Mouse (Mus musculus) erythroid progenitor cell, adult 5-6 weeks (primary cell): ENCODE measurements around the gene Krtap1-4. TPM values are rescaled to one million over a fixed set of nuclear protein-coding genes. Genes with fewer than 3 reads are reported as not detected.

ENCODE experiments used
- ATAC-seq: replicated peaks from 2 replicates; pipeline ENCODE4 v1.8.0; 2016; ENCODE audit warnings: moderate number of reproducible peaks, mild to moderate bottlenecking, moderate TSS enrichment, inconsistent platforms; ENCODE audit not compliant: poor library complexity, low FRiP score, severe bottlenecking
- total RNA-seq, 2 experiments: library from RNA; stranded (forward) in 1 of 2; stranded (reverse) in 1 of 2; fragments of 150-400 nt in 1 of 2; fragments of 186-747, 209-891 nt in 1 of 2; gene quantifications; 2 replicates each; pipeline versions ENCODE4 v1.2.3 to v1.2.4; 2015 to 2017; ENCODE audit warnings: low replicate concordance in 2 of 2

Gene Krtap1-4
- total RNA-seq, 2 experiments from 2014 or later = not detected

- ATAC-seq = no peak
These were observed 26.7 kb downstream of the Krtap1-4 start, which contains the start of gene Krtap3-2 for GRCm38 (mm10) chr11:99556753-99557152. Gene Krtap3-2 (minus strand): TSS chr11:99556853.

GRCm38 (mm10) chr11:99556195-99556594 lies 27.3 kb downstream of the Krtap1-4 start:
- ATAC-seq = no peak

GRCm38 (mm10) chr11:99550765-99551164 lies 32.7 kb downstream of the Krtap1-4 start, which contains the start of gene Krtap3-3:
Gene Krtap3-3 (minus strand): TSS chr11:99550865.
- ATAC-seq = no peak

- no peak for ATAC-seq
These were observed 35.6 kb downstream of the Krtap1-4 start for GRCm38 (mm10) chr11:99547892-99548291.

GRCm38 (mm10) chr11:99539721-99540120 lies 43.7 kb downstream of the Krtap1-4 start:
- no peak for ATAC-seq

Other genes with a start within 250 kb of the Krtap1-4 start
Only the 30 nearest of the 36 such genes appear.
- not detected in 2 replicates for gene Krt28, start 208.8 kb downstream of the Krtap1-4 start, total RNA-seq (2015; ENCODE audit: low replicate concordance)
- not detected in 2 replicates for gene Krt28, start 208.8 kb downstream of the Krtap1-4 start, total RNA-seq (2017; ENCODE audit: low replicate concordance)
- gene Krt10, start 194.3 kb downstream of the Krtap1-4 start, total RNA-seq (2015; ENCODE audit: low replicate concordance) = not detected in 2 replicates
- gene Krt10, start 194.3 kb downstream of the Krtap1-4 start, total RNA-seq (2017; ENCODE audit: low replicate concordance) = 5.9 TPM in 1 of 2 replicates, not detected in the other
- gene Krt12, start 161.4 kb downstream of the Krtap1-4 start, total RNA-seq (2015; ENCODE audit: low replicate concordance) = not detected in 2 replicates
- gene Krt12, start 161.4 kb downstream of the Krtap1-4 start, total RNA-seq (2017; ENCODE audit: low replicate concordance) = not detected in 2 replicates
- not detected in 2 replicates for gene Krt20, start 145.5 kb downstream of the Krtap1-4 start, total RNA-seq (2015; ENCODE audit: low replicate concordance)
- gene Krt20, start 145.5 kb downstream of the Krtap1-4 start, total RNA-seq (2017; ENCODE audit: low replicate concordance) = not detected in 2 replicates
- gene Krt23, start 90.5 kb downstream of the Krtap1-4 start, total RNA-seq (2015; ENCODE audit: low replicate concordance) = not detected in 2 replicates
- not detected in 2 replicates for gene Krt23, start 90.5 kb downstream of the Krtap1-4 start, total RNA-seq (2017; ENCODE audit: low replicate concordance)
- gene Krt39, start 62.3 kb downstream of the Krtap1-4 start, total RNA-seq (2015; ENCODE audit: low replicate concordance) = not detected in 2 replicates
- gene Krt39, start 62.3 kb downstream of the Krtap1-4 start, total RNA-seq (2017; ENCODE audit: low replicate concordance) = not detected in 2 replicates
- not detected in 2 replicates for gene Krt40, start 40.5 kb downstream of the Krtap1-4 start, total RNA-seq (2015; ENCODE audit: low replicate concordance)
- not detected in 2 replicates for gene Krt40, start 40.5 kb downstream of the Krtap1-4 start, total RNA-seq (2017; ENCODE audit: low replicate concordance)
- not detected in 2 replicates for gene Krtap3-3, start 32.8 kb downstream of the Krtap1-4 start, total RNA-seq (2015; ENCODE audit: low replicate concordance)
- not detected in 2 replicates for gene Krtap3-3, start 32.8 kb downstream of the Krtap1-4 start, total RNA-seq (2017; ENCODE audit: low replicate concordance)
- not detected in 2 replicates for gene Krtap3-2, start 26.8 kb downstream of the Krtap1-4 start, total RNA-seq (2015; ENCODE audit: low replicate concordance)
- not detected in 2 replicates for gene Krtap3-2, start 26.8 kb downstream of the Krtap1-4 start, total RNA-seq (2017; ENCODE audit: low replicate concordance)
- gene Gm11939, start 24.2 kb downstream of the Krtap1-4 start, total RNA-seq (2015; ENCODE audit: low replicate concordance) = not detected in 2 replicates
- not detected in 2 replicates for gene Gm11939, start 24.2 kb downstream of the Krtap1-4 start, total RNA-seq (2017; ENCODE audit: low replicate concordance)
- gene Krtap3-1, start 17.0 kb downstream of the Krtap1-4 start, total RNA-seq (2015; ENCODE audit: low replicate concordance) = not detected in 2 replicates
- gene Krtap3-1, start 17.0 kb downstream of the Krtap1-4 start, total RNA-seq (2017; ENCODE audit: low replicate concordance) = not detected in 2 replicates
- gene Krtap1-5, start 2.6 kb downstream of the Krtap1-4 start, total RNA-seq (2015; ENCODE audit: low replicate concordance) = not detected in 2 replicates
- not detected in 2 replicates for gene Krtap1-5, start 2.6 kb downstream of the Krtap1-4 start, total RNA-seq (2017; ENCODE audit: low replicate concordance)
- gene Krtap1-3, start 7.7 kb upstream of the Krtap1-4 start, total RNA-seq (2015; ENCODE audit: low replicate concordance) = not detected in 2 replicates
- not detected in 2 replicates for gene Krtap1-3, start 7.7 kb upstream of the Krtap1-4 start, total RNA-seq (2017; ENCODE audit: low replicate concordance)
- gene Krtap9-3, start 14.5 kb upstream of the Krtap1-4 start, total RNA-seq (2015; ENCODE audit: low replicate concordance) = not detected in 2 replicates
- not detected in 2 replicates for gene Krtap9-3, start 14.5 kb upstream of the Krtap1-4 start, total RNA-seq (2017; ENCODE audit: low replicate concordance)
- gene Gm11938, start 19.7 kb upstream of the Krtap1-4 start, total RNA-seq (2015; ENCODE audit: low replicate concordance) = not detected in 2 replicates
- not detected in 2 replicates for gene Gm11938, start 19.7 kb upstream of the Krtap1-4 start, total RNA-seq (2017; ENCODE audit: low replicate concordance)
- not detected in 2 replicates for gene Gm11937, start 26.5 kb upstream of the Krtap1-4 start, total RNA-seq (2015; ENCODE audit: low replicate concordance)
- not detected in 2 replicates for gene Gm11937, start 26.5 kb upstream of the Krtap1-4 start, total RNA-seq (2017; ENCODE audit: low replicate concordance)
- not detected in 2 replicates for gene Krtap2-4, start 31.2 kb upstream of the Krtap1-4 start, total RNA-seq (2015; ENCODE audit: low replicate concordance)
- gene Krtap2-4, start 31.2 kb upstream of the Krtap1-4 start, total RNA-seq (2017; ENCODE audit: low replicate concordance) = not detected in 2 replicates
- gene Gm11562, start 36.8 kb upstream of the Krtap1-4 start, total RNA-seq (2015; ENCODE audit: low replicate concordance) = not detected in 2 replicates
- gene Gm11562, start 36.8 kb upstream of the Krtap1-4 start, total RNA-seq (2017; ENCODE audit: low replicate concordance) = not detected in 2 replicates
- gene Krtap4-1, start 44.6 kb upstream of the Krtap1-4 start, total RNA-seq (2015; ENCODE audit: low replicate concordance) = not detected in 2 replicates
- not detected in 2 replicates for gene Krtap4-1, start 44.6 kb upstream of the Krtap1-4 start, total RNA-seq (2017; ENCODE audit: low replicate concordance)
- not detected in 2 replicates for gene Krtap4-2, start 51.4 kb upstream of the Krtap1-4 start, total RNA-seq (2015; ENCODE audit: low replicate concordance)
- not detected in 2 replicates for gene Krtap4-2, start 51.4 kb upstream of the Krtap1-4 start, total RNA-seq (2017; ENCODE audit: low replicate concordance)
- not detected in 2 replicates for gene Krtap4-7, start 60.4 kb upstream of the Krtap1-4 start, total RNA-seq (2015; ENCODE audit: low replicate concordance)
- gene Krtap4-7, start 60.4 kb upstream of the Krtap1-4 start, total RNA-seq (2017; ENCODE audit: low replicate concordance) = not detected in 2 replicates
- not detected in 2 replicates for gene Gm11555, start 66.6 kb upstream of the Krtap1-4 start, total RNA-seq (2015; ENCODE audit: low replicate concordance)
- not detected in 2 replicates for gene Gm11555, start 66.6 kb upstream of the Krtap1-4 start, total RNA-seq (2017; ENCODE audit: low replicate concordance)
- gene Gm11563, start 75.3 kb upstream of the Krtap1-4 start, total RNA-seq (2015; ENCODE audit: low replicate concordance) = not detected in 2 replicates
- not detected in 2 replicates for gene Gm11563, start 75.3 kb upstream of the Krtap1-4 start, total RNA-seq (2017; ENCODE audit: low replicate concordance)
- not detected in 2 replicates for gene Krtap4-6, start 82.3 kb upstream of the Krtap1-4 start, total RNA-seq (2015; ENCODE audit: low replicate concordance)
- not detected in 2 replicates for gene Krtap4-6, start 82.3 kb upstream of the Krtap1-4 start, total RNA-seq (2017; ENCODE audit: low replicate concordance)
- not detected in 2 replicates for gene Gm14190, start 107.1 kb upstream of the Krtap1-4 start, total RNA-seq (2015; ENCODE audit: low replicate concordance)
- gene Gm14190, start 107.1 kb upstream of the Krtap1-4 start, total RNA-seq (2017; ENCODE audit: low replicate concordance) = not detected in 2 replicates
- not detected in 2 replicates for gene Gm14180, start 150.6 kb upstream of the Krtap1-4 start, total RNA-seq (2015; ENCODE audit: low replicate concordance)
- gene Gm14180, start 150.6 kb upstream of the Krtap1-4 start, total RNA-seq (2017; ENCODE audit: low replicate concordance) = not detected in 2 replicates
- not detected in 2 replicates for gene Gm11595, start 189.3 kb upstream of the Krtap1-4 start, total RNA-seq (2015; ENCODE audit: low replicate concordance)
- not detected in 2 replicates for gene Gm11595, start 189.3 kb upstream of the Krtap1-4 start, total RNA-seq (2017; ENCODE audit: low replicate concordance)
- gene Krtap4-8, start 197.1 kb upstream of the Krtap1-4 start, total RNA-seq (2015; ENCODE audit: low replicate concordance) = not detected in 2 replicates
- gene Krtap4-8, start 197.1 kb upstream of the Krtap1-4 start, total RNA-seq (2017; ENCODE audit: low replicate concordance) = not detected in 2 replicates
- gene Krtap4-9, start 201.5 kb upstream of the Krtap1-4 start, total RNA-seq (2015; ENCODE audit: low replicate concordance) = not detected in 2 replicates
- gene Krtap4-9, start 201.5 kb upstream of the Krtap1-4 start, total RNA-seq (2017; ENCODE audit: low replicate concordance) = not detected in 2 replicates
- not detected in 2 replicates for gene Gm11596, start 209.8 kb upstream of the Krtap1-4 start, total RNA-seq (2015; ENCODE audit: low replicate concordance)
- not detected in 2 replicates for gene Gm11596, start 209.8 kb upstream of the Krtap1-4 start, total RNA-seq (2017; ENCODE audit: low replicate concordance)